ENCODE assay signal across 8 mouse cellular contexts in the genomic region with DNA sequence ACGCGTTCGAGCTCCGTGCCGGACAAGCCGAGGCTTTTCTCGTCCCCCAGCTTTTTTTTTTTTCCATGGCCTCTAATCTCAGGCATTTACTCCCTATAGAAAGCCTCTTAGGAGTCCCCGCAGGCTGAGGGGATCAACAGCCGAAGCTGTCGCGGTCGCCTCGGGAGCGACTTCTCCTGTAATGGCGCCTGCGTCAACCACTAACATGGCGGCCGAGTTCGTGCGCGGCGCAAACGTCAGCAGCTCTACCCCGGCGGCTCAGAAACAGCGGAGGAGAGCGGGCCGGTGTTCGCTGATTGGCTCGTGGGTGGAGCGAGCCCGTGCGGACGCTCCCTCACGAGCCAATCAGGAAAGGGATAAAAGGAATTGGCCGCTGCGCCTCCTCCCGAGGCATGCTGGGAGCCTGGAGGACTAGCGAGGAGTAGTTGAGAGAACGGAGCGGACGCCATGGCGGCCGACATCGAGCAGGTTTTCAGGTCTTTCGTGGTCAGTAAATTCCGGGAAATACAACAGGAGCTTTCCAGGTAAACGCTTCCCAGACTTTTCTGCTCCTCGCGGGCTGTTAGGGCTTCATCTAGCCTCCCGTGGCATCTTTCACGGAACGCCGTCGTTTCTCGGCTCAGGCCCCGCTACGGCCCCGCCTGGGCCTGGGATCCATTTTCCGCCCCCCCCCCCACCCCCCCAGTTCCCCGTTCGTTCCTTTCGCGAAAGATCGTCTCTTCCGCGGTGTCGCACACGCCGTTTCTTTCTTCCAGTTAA. TPM values are rescaled to one million over a fixed set of nuclear protein-coding genes. Genes with fewer than 3 reads are reported as not detected.
A peak's percentile ranks its signal among the peaks of the same experiment; 100 is the strongest.
DNase-seq lines count a peak whose midpoint lies in the region; ATAC-seq and TF ChIP-seq lines count a peak whose summit lies in the region.

A gene (plus strand): TSS at position 46 of the 759 bp plus-strand sequence.

- no peak for TF ChIP-seq CTCF in cortical plate, adult 2 months (IDR thresholded peaks at IDR 0.05; ENCODE audit: extremely low read depth, insufficient read depth, low read length)

- peaks cover 3% of the 10 kb centered on the region; the same call in 1 of the 2 replicates for H3K4me1 ChIP-seq in cortical plate, adult 2 months (ENCODE audit: control insufficient read depth, insufficient read depth, low read length)
- peaks cover 43% of the 10 kb centered on the region for H3K4me1 ChIP-seq in megakaryocyte, embryonic 14.5 days

- no peaks in the 10 kb centered on the region for H3K27me3 ChIP-seq in megakaryocyte, embryonic 14.5 days (replicated peaks)

- H3K36me3 ChIP-seq in megakaryocyte, embryonic 14.5 days (replicated peaks; ENCODE audit: low read length): peaks cover 31% of the 10 kb centered on the region

- peak within 1 kb of the TSS; percentile 71 for H3K4me3 ChIP-seq in cortical plate, adult 2 months (ENCODE audit: insufficient read depth, low read length)
- H3K4me3 ChIP-seq in megakaryocyte, embryonic 14.5 days (replicated peaks): peak within 1 kb of the TSS; percentile 96

- peak within 1 kb of the TSS; percentile 99 for H3K27ac ChIP-seq in cortical plate, adult 2 months (ENCODE audit: insufficient read depth, low read length)

- peak; percentile 83 for ATAC-seq in activated CD4-positive, CD25-positive, alpha-beta regulatory T cell, adult 4 months

- no peaks in the 10 kb centered on the region for H3K9me3 ChIP-seq in megakaryocyte, embryonic 14.5 days

- DNase-seq in gastrocnemius, adult 8-10 months (ENCODE audit: low spot score in 2 of 2): peak; percentile 92 to 96
- peak; percentile 86 for DNase-seq in hindlimb bud, embryonic 11.5 days (ENCODE audit: extremely low spot score, low read depth, low spot score)
- DNase-seq in left cerebral cortex, adult 8-10 months (ENCODE audit: low spot score in 2 of 2): peak; percentile 89 to 97
- peak; percentile 99 for DNase-seq in right cerebral cortex, postnatal 10 days (ENCODE audit: low spot score in 2 of 2)
- peak; percentile 81 for DNase-seq in urinary bladder, postnatal 25 days (ENCODE audit: low spot score)

- TF ChIP-seq POLR2A in cortical plate, adult 2 months (IDR thresholded peaks at IDR 0.05; ENCODE audit: extremely low read depth, insufficient read depth, low read length): peak; percentile 95

RNA-seq across cellular contexts. Expression of the gene that starts here (rescaled TPM):
- 100 to 1,000 TPM; 119 to 186 TPM for polyA plus RNA-seq in activated CD4-positive, CD25-positive, alpha-beta regulatory T cell, adult 4 months (2017; shearing (Covaris generic))
- polyA plus RNA-seq in cortical plate, adult 2 months (2012; rRNA removed): 267 and 291 TPM in 2 replicates
- 100 to 1,000 TPM in 2 of 4 experiments, 10 to 100 TPM in 2; 86.2 to 107 (median 101) TPM for total RNA-seq in gastrocnemius, adult 8-10 months (2022)
- total RNA-seq in left cerebral cortex, adult 8-10 months (2022): 100 to 1,000 TPM; 216 to 228 (median 219) TPM
- polyA plus RNA-seq in megakaryocyte, embryonic 14.5 days (2012; ENCODE audit: insufficient read depth, low replicate concordance): 31.9 and 42.5 TPM in 2 replicates

Comparison
In these comparisons a context has a peak if more than half of its experiments do, and no peak if none do; other contexts are left out.
1. Peak in every context shown above with its lines: DNase-seq, ATAC-seq, H3K4me3 ChIP-seq and H3K27ac ChIP-seq.